Mouse (Mus musculus) adrenal gland, adult 18-20 months (tissue): ENCODE measurements around the gene H2-Ob. TPM values are rescaled to one million over a fixed set of nuclear protein-coding genes. Genes with fewer than 3 reads are reported as not detected.

Experiments
- DNase-seq, 2 experiments: peaks; one replicate each; pipeline ENCODE4 v3.0.0; 2021 to 2022; ENCODE audit warnings: low spot score in 2 of 2
- long read RNA-seq, 2 experiments: library from polyadenylated mRNA; stranded (forward); transcript quantifications; one replicate each; pipeline ENCODE4 v2.0.0; 2021
- total RNA-seq, 2 experiments: library from RNA; stranded (reverse); gene quantifications; 1 replicate in 1 of 2; 2 replicates in 1 of 2; pipeline ENCODE4 v1.2.3; 2021

Gene H2-Ob
- under 1 TPM; 0.40 to 0.99 TPM for total RNA-seq
- long read RNA-seq, experiment 1: 0 reads
- long read RNA-seq, experiment 2, partial matches to known transcripts: 0 of 1 reads
- long read RNA-seq, experiment 2, other reads (novel, unspliced or antisense): 1 of 1 reads

DNA sequence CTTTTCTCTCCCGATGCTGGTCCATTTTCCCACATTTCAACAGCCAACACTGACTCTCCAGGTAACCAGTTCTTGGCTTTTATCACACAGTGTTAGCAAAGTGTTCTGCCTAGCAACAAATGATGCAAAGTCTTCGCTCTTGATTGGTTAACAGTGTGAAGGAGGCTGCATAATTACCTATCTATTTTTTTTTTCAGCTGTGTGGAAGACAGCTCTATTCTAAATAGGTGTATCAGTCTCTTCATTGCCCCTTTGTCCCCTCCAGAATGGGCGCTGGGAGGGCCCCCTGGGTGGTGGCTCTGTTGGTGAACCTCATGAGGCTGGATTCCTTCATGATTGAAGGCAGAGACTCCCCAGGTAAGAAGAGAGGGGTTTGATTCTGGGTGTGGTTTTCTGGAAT lies at the start of gene H2-Ob:
TSS of gene H2-Ob (plus strand) at position 198 of the 400 bp plus-strand sequence.
- no peak for DNase-seq

DNA sequence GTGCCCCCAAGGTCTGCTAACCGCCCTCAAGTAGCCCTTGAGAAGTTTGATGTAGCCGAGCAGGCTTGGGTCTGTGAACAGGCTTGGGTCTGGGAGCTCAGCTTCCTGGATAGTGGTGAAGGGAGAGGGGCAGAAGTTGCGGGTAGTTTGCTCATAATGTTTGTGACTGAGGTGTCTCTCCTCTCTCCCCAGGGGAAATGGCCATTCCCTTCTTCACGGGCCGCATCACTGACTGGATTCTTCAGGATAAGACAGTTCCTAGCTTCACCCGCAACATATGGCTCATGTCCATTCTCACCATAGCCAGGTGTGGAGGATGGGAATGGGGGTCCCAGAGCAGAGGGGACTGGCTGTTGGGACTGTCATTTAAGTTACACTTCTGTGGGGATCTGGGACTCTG lies 49.7 kb upstream of the H2-Ob start:
- no peak for DNase-seq

DNA sequence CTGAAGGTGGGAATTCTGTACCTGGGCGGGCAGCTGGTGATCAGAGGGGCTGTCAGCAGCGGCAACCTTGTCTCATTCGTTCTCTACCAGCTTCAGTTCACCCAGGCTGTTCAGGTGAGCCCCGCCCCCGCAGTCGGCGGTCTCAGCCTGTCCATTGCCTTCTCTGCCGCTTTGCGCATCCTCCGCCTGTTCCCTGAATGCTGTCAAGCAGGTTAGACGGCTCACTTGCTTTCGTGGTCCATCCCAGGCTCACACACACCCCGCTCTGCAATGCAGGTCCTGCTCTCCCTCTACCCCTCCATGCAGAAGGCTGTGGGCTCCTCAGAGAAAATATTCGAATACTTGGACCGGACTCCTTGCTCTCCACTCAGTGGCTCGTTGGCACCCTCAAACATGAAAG lies 45.9 kb upstream of the H2-Ob start:
- no peak for DNase-seq

DNA sequence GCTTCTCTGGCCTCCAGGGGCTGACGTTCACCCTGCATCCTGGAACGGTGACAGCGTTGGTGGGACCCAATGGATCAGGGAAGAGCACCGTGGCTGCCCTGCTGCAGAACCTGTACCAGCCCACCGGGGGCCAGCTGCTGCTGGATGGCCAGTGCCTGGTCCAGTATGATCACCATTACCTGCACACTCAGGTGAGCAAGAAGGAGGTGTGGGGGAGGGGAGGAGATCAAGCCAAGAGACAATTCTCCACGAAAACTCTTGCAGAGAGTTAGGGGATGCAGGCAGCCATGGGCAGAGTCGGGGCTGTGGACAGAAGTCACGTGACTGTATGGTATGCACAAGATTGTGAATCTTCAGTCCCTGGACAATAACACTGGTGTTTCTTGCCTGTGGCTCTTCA lies 45.2 kb upstream of the H2-Ob start:
- no peak for DNase-seq

DNA sequence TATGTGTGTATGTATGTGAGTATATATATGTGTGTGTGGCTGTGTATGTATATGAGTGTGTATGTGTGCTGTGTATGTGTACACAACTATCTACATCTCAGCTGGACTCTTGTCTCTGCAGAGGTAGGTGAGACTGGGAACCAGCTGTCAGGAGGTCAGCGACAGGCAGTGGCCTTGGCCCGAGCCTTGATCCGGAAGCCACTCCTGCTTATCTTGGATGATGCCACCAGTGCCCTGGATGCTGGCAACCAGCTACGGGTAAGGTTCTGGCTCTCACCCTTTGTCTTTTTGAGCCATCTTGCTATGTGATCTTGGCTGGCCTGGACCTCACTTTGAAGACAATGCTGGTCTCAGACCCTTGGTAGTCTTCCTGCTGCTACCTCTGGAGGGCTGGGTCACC lies 44.0 kb upstream of the H2-Ob start:
- DNase-seq: no peak

DNA sequence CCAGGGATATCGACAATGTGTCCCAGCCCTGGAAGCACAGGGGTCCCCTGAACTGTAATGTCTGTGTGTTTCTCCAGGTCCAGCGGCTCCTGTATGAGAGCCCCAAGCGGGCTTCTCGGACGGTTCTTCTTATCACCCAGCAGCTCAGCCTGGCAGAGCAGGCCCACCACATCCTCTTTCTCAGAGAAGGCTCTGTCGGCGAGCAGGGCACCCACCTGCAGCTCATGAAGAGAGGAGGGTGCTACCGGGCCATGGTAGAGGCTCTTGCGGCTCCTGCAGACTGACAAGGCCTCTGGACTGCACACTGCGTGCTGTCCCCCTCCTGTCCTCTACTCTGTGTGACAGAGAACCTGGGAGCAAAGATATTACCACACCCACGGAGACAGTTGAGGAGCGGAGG lies 42.2 kb upstream of the H2-Ob start:
- DNase-seq: no peak

DNA sequence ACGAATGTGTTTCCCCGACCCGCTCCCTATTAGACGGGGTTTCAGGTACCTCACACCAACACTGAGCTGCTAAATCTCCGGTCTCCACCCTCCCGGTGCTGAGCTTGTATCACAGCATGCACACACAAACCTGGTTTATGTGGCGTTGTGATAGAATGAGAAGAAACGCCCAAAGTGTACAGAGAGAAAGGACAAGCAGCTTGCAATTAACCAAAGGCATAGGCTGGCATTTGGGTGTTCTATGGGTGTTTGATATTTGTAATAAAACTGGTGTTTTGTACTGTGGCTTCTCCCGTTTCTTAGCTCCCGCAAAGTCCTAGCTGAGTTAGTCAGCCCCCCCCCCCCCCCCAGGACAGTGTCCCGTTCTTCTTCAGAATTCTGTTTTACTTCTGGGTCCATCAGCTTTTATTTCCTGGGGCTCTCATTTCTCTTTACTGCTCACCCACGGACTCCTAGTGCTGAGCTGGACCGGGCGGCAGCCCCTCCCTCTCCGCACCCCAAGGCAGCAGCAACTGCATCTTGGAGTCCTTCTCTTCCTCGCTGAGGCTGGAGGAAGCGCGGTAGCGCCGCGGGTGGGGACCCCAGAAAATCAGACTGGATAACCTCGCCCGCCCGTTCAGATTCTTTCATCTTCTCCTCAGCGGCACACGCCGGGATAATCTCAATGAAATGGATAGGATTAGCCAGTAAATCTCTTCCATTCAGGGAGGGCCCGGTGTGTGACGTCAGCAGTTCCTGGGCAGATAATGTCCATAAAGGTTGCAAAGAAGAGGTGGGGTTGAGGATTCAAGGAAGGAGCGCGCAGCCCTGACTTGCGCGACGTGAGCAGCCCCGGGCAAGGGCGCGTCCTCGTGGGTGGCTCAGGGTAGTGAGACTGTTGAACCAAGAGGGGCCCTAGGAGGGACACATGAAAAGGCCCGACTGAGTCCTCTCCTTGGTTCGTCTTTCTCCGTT lies 41.5 kb upstream of the H2-Ob start, which contains the start of gene Psmb8:
TSS of gene Psmb8 (plus strand) at position 781 of the 954 bp plus-strand sequence.
- DNase-seq: peak; percentile 87 to 91

DNA sequence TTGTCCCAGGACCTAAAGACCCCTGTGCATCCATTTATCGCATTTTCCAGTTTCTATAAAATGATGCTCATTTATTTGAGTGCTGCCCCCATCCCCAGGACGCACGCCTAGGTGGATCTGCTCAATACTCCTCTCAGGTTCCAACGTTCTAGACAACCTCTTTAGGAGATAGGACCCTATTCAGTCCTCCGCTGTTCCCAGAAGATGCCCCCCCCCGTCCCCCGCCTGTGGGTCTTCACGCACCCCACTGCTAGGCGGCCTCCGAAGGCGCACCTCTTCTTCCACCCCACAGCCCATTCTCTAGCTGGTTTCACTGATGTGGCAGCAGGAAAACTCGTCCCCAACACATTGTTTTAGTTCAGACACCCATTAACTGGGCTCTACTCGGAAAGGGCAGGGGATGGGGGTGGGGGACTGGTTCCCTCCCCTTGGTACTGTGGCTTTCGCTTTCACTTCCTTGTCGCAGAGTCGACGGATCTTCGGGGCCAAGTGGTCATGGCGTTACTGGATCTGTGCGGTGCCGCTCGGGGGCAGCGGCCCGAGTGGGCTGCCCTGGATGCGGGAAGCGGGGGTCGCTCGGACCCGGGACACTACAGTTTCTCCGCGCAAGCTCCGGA lies 40.7 kb upstream of the H2-Ob start:
- peak; percentile 40 to 61 for DNase-seq

DNA sequence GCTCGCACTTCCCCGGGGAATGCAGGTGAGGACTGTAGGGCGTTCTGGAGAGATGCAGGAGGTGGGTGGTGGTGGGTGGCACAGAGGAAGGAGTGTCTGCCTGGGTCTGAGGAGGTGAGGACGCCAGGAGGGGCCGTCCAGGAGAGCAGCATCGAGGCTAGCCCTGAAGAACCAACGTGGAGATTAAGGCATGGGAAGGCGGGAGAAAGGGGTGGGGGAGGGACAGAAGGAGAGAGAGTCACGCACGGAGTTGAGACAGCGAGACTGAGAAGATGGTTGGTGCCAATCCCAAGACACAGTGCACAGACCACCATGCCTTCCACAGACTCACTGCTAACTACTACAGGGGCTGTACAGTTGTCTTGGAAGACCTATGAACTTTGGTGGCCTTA lies 40.2 kb upstream of the H2-Ob start:
- no peak for DNase-seq

DNA sequence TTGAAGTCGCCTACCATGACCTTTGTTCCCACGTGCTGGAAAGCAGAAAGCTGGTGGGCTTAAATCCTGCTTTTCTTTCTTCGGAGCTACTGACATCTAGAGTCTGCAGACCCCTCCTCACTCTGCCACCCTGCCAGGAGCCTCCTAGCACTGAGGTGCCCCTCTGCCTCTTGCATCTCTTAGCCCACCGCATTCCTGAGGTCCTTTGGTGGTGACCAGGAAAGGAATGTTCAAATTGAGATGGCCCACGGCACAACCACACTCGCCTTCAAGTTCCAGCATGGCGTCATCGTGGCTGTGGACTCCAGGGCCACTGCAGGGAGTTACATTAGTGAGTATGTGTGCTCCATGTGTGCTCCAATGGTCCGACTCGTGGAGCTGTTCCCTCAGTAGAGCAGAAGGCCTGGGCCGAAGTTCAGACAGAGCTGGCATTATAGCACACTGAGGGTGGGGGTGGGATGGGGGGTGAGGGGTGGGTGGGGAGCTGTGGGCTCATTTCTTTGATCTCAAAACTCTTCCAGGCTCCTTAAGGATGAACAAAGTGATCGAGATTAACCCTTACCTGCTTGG lies 39.6 kb upstream of the H2-Ob start:
- DNase-seq: no peak

DNA sequence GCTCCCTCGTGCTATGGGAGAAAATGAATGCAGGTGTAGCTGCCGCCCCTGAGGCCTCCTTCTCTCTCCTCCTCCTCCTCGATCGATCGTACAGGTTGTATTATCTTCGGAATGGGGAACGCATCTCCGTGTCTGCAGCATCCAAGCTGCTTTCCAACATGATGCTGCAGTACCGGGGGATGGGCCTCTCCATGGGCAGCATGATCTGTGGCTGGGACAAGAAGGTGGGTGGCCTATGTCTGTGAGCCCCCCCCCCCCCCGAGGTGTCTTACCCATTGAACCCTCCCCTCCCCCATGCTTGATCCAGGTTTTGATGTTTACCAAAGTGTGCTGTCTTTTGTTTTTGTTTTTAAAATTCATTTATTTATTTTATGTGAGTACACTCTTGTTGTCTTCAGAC lies 38.7 kb upstream of the H2-Ob start:
- no peak for DNase-seq

DNA sequence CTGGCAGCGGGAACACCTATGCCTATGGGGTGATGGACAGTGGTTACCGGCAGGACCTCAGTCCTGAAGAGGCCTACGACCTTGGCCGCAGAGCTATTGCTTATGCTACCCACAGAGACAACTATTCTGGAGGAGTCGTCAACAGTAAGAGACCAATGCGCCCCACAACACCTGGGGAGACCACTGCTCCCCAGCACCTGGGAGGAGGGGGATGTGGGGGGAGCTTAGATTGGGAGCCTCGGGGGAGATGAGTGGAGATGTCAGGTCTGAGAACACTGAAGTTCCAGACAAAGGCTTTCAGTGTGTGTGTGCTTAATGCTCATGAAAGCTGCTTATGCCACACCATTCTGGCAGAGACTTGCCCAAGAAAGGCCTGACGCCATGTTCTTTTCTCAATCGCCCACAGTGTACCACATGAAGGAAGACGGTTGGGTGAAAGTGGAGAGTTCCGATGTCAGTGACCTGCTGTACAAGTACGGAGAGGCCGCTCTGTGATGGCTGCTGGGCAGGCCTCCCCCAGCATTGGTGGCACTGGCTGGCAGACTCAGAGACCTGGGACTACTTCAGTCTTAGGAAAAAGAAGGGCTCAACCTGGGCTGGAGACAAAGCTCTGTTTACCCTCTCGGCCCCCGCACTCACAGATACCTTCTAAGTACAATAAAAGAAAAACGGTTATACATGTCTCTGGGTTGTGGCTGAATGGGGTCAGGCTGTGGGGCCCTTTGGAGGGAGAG lies 37.8 kb upstream of the H2-Ob start:
- no peak for DNase-seq

DNA sequence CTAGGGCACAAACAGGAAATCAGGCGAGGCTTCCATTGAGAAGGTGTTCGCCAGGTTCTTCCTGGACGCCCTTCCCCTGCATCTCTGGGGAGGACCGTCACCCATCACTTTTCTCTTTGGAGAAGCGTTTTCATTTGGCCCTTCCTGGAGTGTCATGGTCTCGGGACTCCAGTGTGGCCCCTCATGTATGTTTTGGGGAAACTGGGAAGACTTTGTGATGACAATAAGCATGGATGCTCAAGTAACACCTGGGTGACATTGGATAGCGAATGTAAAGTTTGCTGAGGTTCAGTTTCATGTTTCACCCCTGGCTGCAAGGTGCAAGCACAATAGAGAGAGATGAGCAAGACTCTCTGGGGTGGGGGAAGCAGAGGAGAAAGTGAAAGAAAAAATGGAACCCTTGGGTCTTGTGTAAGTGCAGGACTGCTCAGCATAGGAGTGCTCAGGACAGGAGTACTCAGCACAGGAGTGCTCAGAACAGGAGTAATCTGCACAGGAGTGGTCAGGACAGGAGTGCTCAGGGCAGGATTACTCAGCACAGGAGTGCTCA lies 37.1 kb upstream of the H2-Ob start:
- DNase-seq: no peak

DNA sequence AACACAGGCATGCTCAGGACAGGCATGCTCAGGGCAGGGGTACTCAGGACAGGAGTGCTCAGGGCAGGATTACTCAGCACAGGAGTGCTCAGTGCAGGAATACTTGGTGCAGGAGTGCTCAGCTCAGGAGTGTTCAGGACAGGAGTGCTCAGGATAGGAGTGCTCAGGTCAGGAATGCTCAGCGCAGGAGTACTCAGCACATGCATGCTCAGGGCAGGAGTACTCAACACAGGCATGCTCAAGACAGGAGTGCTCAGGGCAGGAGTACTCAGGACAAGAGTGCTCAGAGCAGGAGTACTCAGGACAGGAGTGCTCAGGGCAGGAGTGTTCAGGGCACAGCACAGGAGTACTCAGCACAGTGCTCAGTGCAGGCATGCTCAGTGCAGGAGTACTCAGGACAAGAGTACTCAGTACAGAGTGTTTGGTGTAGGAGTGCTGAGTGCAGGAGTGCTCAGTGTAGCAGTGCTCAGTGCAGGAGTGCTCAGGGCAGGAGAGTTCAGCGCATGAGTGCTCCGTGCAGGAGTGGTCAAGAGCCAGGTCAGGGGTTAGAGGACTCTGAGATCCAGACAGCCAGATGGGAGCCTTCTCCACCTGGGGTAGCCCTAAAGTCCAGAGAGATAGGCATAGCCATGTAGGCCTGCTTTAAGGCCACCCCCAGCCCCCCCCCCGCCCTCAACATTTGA lies 35.8 kb upstream of the H2-Ob start:
- DNase-seq: no peak

DNA sequence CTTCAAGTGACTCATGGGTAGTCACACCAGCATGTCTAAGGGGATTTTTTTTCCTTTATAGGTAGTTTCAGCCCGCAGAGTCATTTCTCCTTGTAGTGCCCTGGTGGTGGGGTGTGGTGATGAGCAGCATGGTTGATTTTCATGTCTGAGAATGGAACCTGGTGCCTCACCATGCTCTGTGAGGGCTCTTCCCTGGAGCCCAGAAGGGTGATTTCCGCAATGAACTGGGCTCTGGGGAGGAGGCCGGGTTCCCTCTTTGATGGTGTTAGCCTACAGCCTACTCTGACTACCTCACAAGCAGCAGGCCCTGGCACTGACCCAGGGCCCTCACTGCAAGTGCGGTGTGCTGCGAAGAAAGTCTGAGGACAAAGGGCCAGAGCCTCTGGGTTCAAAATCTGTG lies 35.3 kb upstream of the H2-Ob start, which contains the start of gene Tap2:
TSS of gene Tap2 (plus strand) at position 84 of the 400 bp plus-strand sequence.
- no peak for DNase-seq

DNA sequence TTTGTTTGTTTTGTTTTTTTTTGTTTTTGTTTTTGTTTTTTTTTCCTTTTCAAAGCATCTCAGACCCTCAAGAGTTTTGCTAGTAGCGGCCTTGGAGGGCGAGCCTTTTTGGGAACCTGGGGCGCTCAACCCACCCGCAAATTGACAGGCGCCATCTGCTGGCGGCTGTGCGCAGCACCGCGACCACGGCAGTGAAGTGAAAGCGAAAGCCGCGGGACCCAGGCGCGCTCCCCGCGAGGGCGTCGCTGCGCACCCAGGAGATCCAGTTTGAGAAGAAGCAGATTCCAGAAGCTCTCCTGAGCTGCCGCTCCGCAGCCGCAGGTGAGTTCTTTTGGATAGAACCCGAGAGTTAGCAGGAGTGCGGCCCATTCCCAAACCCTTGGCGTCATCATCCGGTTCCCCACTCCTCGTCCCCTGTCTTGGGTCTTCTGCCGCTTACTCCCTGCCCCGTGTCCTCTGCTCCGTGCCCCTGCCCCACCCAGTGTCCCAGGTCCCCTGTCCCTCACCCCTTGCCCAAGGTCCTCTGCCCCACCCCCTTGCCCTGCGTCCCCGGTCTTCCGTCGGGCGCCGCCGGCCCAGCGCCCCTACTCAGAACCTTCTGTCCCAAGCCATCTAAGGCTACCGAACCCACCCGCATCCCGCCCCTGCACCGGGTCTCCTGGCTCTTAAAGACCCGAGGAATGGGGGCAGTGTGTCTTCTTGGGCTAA lies 34.2 kb upstream of the H2-Ob start:
- peak; percentile 92 to 95 for DNase-seq

DNA sequence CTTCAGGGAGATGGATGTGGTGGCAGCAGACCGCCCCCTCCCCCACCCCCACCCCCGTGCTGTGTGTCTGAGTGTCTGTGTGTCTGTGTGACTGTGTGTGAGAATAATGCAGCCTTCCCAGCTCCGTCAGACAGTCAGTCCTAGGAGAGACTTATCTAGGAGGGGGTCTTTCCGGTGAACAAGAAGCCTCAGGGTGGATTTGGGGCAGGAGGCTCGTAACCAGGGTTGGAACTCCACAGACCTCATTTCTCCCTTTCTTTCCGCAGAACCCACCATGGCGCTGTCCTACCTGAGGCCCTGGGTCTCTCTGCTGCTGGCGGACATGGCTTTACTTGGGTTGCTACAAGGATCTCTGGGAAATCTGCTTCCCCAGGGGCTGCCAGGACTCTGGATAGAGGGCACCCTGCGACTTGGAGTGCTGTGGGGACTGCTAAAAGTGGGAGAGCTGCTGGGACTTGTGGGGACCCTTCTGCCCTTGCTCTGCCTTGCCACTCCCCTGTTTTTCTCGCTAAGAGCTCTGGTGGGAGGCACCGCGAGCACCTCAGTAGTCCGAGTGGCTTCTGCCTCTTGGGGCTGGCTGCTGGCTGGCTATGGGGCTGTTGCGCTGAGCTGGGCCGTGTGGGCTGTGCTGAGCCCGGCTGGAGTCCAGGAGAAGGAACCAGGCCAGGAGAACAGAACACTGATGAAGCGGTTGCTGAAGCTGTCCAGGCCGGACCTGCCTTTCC lies 33.5 kb upstream of the H2-Ob start:
- DNase-seq: peak in 1 of 2 experiments; percentile 46

DNA sequence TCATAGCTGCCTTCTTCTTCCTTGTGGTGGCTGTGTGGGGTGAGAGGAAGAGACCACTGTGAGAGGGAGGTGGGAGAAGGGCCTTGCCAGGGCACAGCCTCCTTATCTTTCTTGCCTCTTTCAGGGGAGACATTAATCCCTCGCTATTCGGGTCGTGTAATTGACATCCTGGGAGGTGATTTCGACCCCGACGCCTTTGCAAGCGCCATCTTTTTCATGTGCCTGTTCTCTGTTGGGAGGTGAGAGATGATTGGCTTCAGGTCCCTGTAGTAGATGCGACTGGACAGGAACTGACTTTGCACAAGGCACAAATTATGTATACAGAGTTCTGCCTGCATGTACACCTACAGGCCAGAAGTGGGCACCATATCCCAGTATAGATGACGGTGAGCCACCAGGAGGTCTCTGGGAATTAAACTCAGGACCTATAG lies 32.9 kb upstream of the H2-Ob start:
- no peak for DNase-seq

DNA sequence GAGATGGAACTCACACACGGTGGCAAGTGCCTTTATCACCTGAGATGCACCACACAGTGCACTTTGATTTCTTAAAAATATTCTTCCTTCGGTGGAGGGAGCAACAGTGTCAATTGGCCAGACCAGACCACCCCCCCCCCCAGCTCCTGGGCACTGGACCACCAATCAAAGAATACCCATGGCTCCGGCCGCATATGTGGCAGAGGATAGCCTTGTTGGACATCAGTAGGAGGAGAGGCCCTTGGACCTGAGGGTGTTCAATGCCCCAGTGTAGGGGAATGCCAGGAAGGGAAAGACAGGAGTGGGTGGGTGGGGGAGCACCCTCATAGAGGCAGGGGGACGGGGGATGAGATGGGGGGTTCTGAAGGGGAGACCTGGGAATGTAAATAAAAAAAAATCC lies 32.0 kb upstream of the H2-Ob start:
- no peak for DNase-seq
